Mouse (Mus musculus) sigmoid colon, adult 10 weeks (tissue): ENCODE measurements around the gene Mpzl1. TPM values are rescaled to one million over a fixed set of nuclear protein-coding genes. Genes with fewer than 3 reads are reported as not detected.

Experiments
- polyA plus RNA-seq: library from polyadenylated mRNA; stranded (reverse); fragments of 350-450 nt; fragmentation: Illumina TruSeq; extraction: RNeasy Lipid Tissue Mini Kit (QIAGEN cat#74804); gene quantifications from one replicate; pipeline ENCODE4 v1.2.3, GENCODE M21; 2014; ENCODE audit warnings: low read depth, low replicate concordance

Gene Mpzl1
- polyA plus RNA-seq = 65.1 TPM

GRCm38 (mm10) chr1:165634151-165634884 lies at the start of gene Mpzl1:
Gene Mpzl1, minus strand, starts transcription at chr1:165634538.

Other genes with a start within 250 kb of the Mpzl1 start
- 58.8 TPM for gene Dcaf6, start 174.1 kb downstream of the Mpzl1 start, polyA plus RNA-seq
- gene Mpc2, start 173.9 kb downstream of the Mpzl1 start, polyA plus RNA-seq = 423 TPM
- not detected for gene Adcy10, start 149.4 kb downstream of the Mpzl1 start, polyA plus RNA-seq
- gene Rcsd1, start 75.2 kb upstream of the Mpzl1 start, polyA plus RNA-seq = 6.8 TPM
- 131 TPM for gene Creg1, start 129.2 kb upstream of the Mpzl1 start, polyA plus RNA-seq
- 0.32 TPM for gene Cd247, start 154.1 kb upstream of the Mpzl1 start, polyA plus RNA-seq